Mouse (Mus musculus) midbrain, postnatal 0 days (tissue): ENCODE measurements around the gene Rmdn2. TPM values are rescaled to one million over a fixed set of nuclear protein-coding genes. Genes with fewer than 3 reads are reported as not detected.

Source experiments
- ATAC-seq: fragments of 200-750 bp; cut with Nextera tagmentation; 2 replicates; pipeline ENCODE4 v1.8.0; 2017; ENCODE audit warnings: moderate number of reproducible peaks, mild to moderate bottlenecking, moderate TSS enrichment, moderate library complexity; ENCODE audit not compliant: low FRiP score
- DNase-seq: peaks from one replicate; pipeline ENCODE4 v3.0.0-alpha.2; 2015; ENCODE audit warnings: low spot score
- H3K27ac ChIP-seq: fragments of 300-500 bp; sonication (generic); 2 replicates; pipeline ENCODE4 v1.5.1; 2014; ENCODE audit warnings: low read depth, mild to moderate bottlenecking, low read length, mixed read lengths
- H3K27me3 ChIP-seq: fragments of 300-500 bp; sonication (generic); 2 replicates; pipeline ENCODE4 v1.6.1; 2014; ENCODE audit warnings: low read length, control low read depth, mixed read lengths; ENCODE audit not compliant: insufficient read depth
- H3K36me3 ChIP-seq: fragments of 300-500 bp; sonication (generic); 2 replicates; pipeline ENCODE4 v1.6.1; 2014; ENCODE audit warnings: low read length, control low read depth, mixed read lengths; ENCODE audit not compliant: insufficient read depth
- H3K4me1 ChIP-seq: fragments of 300-500 bp; sonication (generic); 2 replicates; pipeline ENCODE4 v1.6.1; 2014; ENCODE audit warnings: mild to moderate bottlenecking, control low read depth, antibody characterized with exemption, low read length, mixed read lengths; ENCODE audit not compliant: insufficient read depth
- H3K4me2 ChIP-seq: fragments of 300-500 bp; sonication (generic); 2 replicates; pipeline ENCODE4 v1.6.1; 2014; ENCODE audit warnings: low read depth, mild to moderate bottlenecking, low read length, mixed read lengths; ENCODE audit not compliant: poor library complexity, severe bottlenecking
- H3K4me3 ChIP-seq: fragments of 300-500 bp; sonication (generic); 2 replicates; pipeline ENCODE4 v1.5.1; 2014; ENCODE audit warnings: low read depth, mild to moderate bottlenecking, low read length, moderate library complexity
- H3K9ac ChIP-seq: fragments of 300-500 bp; sonication (generic); replicated peaks from 2 replicates; pipeline ENCODE4 v1.6.1; 2014; ENCODE audit warnings: mild to moderate bottlenecking, low read length, moderate library complexity, mixed read lengths; ENCODE audit not compliant: poor library complexity, severe bottlenecking
- H3K9me3 ChIP-seq: fragments of 300-500 bp; sonication (generic); 2 replicates; pipeline ENCODE4 v1.6.1; 2016; ENCODE audit warnings: low read length, control low read depth
- CTCF ChIP-seq: IDR thresholded peaks from 2 replicates; pipeline ENCODE4 v1.5.1; 2016; ENCODE audit warnings: antibody characterized with exemption, mild to moderate bottlenecking
- WGBS: fragments of 180-500 bp; shearing (Covaris S2); extraction: QIAGEN DNeasy Blood & Tissue Kit; methylation state at CpG from one replicate; pipeline ENCODE4 v1.1.7; 2014; 5-methylcytosine and 5-hydroxymethylcytosine counted together
- polyA plus RNA-seq: library from polyadenylated mRNA; unstranded; fragments of >200 nt; fragmentation: Nextera tagmentation; extraction: Ambion mirVana; gene quantifications from 2 replicates; pipeline ENCODE4 v1.2.1, GENCODE M21; 2015
- total RNA-seq: library from RNA; depleted of rRNA; stranded (reverse); fragments of >200 nt; gene quantifications from 2 replicates; pipeline ENCODE4 v1.2.3, GENCODE M21; 2014; rRNA removed

The Rmdn2 gene
- 2.8 and 5.9 TPM in 2 replicates for total RNA-seq
- polyA plus RNA-seq = 9.3 and 10.7 TPM in 2 replicates

DNA sequence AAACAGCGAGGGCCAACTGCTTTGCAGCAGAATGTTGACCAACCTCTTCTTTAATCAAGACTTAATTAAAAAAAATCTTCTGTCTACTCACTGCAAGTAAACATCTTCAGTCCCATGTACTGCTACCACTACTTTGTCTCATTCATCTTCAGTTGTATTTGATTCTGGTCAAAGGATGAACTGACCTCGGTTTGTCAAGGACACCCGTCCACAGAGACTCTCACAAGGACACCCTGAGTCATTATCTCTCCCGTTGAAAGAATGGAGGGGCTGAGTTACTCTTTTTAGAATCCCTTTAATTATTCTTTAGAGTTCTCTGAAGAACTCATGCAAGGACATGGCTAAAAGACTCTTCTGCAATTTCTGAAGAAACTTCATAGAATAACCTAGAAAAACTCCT lies at the start of gene Rmdn2:
Gene Rmdn2, plus strand, starts transcription at position 319 of the 400 bp plus-strand sequence.
- H3K27me3 ChIP-seq = no peaks in the 10 kb centered on the region
- H3K9me3 ChIP-seq = no peaks in the 10 kb centered on the region
- H3K4me2 ChIP-seq = no peak within 1 kb of the TSS
- TF ChIP-seq CTCF = no peak
- no peaks in the 10 kb centered on the region for H3K36me3 ChIP-seq
- 84% methylated on average over 4 of the region's 4 CpGs for WGBS
- H3K4me1 ChIP-seq = 0 out of 2 replicates have a peak, but pooled peaks cover 3% of the 10 kb centered on the region
- no peak for ATAC-seq
- H3K27ac ChIP-seq = no peak within 1 kb of the TSS
- no peak for DNase-seq
- H3K4me3 ChIP-seq = no peak within 1 kb of the TSS
- no peak within 1 kb of the TSS for H3K9ac ChIP-seq

DNA sequence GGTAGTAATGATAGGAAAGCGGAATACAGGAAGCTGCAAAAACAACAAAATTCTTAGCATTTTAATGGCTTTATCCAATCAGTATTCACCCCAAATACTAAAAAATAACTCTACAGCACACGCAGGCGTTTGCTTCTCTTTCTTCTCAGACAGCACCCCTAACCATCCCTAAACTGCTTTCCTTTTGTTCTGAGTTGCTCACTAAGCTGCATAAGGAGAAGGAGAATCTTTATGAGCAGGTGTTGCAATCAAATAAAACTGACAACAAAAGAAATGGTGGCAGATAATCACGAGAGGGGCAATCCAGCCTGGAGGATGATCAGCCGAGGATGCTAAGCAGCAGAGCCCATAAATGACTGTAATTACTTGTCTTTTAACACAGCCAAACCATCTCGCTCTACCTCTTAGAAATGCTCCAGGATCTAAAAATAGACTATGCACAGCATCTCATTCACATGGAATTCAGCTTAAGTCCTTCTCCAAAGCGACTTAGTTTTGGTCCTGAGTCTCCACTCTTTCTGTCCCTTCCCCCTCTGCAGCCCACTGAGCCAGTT lies 48.5 kb upstream of the Rmdn2 start:
- Histone ChIP-seq H3K36me3 (no peaks in the 10 kb centered on the region), H3K9ac (no peak overlapping the region), H3K27me3 (no peaks in the 10 kb centered on the region), H3K4me2 (no peak overlapping the region), H3K4me1 (no peaks in the 10 kb centered on the region), H3K4me3 (no peak overlapping the region), H3K27ac (no peak overlapping the region), H3K9me3 (0 out of 2 replicates have a peak, but pooled peaks cover 5% of the 10 kb centered on the region)
- ATAC-seq (no peak), DNase-seq (no peak)
- TF ChIP-seq CTCF = no peak
- WGBS = 41% methylated on average over 7 of the region's 7 CpGs

DNA sequence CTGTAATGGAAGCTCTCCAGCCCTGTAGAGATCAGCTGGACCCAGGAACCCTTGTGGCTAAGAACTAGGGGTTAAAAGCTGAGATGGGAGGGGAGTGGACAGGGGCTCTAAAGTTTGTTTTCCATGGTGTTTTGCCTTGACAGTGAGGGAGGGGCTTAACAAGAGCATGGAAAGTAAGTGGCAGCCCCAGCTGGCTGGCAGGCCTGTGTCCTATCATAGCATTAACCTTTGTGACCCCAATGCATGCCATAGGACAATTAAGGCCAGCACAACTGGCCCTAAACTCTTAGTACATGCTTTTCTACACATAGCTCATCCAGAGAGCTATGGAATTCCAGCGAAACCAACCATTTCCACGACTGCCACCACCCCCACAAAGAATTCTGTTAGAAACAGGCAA lies 47.9 kb upstream of the Rmdn2 start:
- H3K36me3 ChIP-seq = no peaks in the 10 kb centered on the region
- H3K9ac ChIP-seq = no peak overlapping the region
- H3K4me2 ChIP-seq = no peak overlapping the region
- no peak for TF ChIP-seq CTCF
- no peak overlapping the region for H3K27ac ChIP-seq
- whole genome bisulfite sequencing = 81% methylated on average over 2 of the region's 2 CpGs
- ATAC-seq = no peak
- H3K27me3 ChIP-seq = no peaks in the 10 kb centered on the region
- 0 out of 2 replicates have a peak, but pooled peaks cover 5% of the 10 kb centered on the region for H3K9me3 ChIP-seq
- no peak overlapping the region for H3K4me3 ChIP-seq
- DNase-seq = no peak
- no peaks in the 10 kb centered on the region for H3K4me1 ChIP-seq

DNA sequence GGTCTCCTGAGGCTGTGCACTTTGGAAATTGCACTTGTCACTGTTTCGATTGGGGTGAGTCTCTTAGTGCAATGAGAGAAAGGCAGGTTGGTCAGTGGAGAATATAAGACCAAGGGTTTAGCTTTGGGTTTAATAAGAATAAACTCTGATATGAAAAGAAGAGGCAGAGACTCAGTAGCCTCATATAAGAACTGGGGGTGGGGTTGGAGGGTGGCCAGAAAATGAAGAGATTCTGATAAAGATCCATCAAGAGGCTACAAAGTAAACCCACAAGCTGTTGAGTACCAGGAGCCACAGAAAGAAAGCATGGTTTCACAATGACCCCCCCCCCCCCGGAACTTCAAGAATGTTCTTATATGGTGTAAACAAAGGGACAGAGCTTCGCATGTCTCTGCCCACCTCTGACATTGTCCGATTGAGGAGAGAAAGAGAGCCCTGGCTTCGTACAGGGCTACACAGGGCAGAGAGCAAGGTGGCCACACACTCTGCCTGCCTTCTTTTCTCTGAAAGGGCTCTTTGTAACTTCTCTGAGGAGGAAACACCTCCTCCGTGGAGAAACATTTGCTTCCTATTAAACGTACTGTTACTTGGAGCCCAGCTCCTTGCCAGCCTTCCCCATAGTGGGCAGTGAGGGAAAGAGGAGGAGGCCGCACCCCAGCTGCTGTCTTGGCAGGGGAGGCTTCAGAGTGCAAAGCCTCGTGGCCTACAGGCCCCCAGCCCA lies 46.3 kb upstream of the Rmdn2 start:
- 0 out of 2 replicates have a peak, but pooled peaks cover 3% of the 10 kb centered on the region for H3K9me3 ChIP-seq
- ATAC-seq (0 out of 2 replicates have a peak, but pooled peaks have one; percentile 58), DNase-seq (peak; percentile 56)
- no peak overlapping the region for H3K4me2 ChIP-seq
- no peaks in the 10 kb centered on the region for H3K27me3 ChIP-seq
- no peaks in the 10 kb centered on the region for H3K36me3 ChIP-seq
- no peak for TF ChIP-seq CTCF
- H3K9ac ChIP-seq = no peak overlapping the region
- H3K27ac ChIP-seq = no peak overlapping the region
- WGBS = 58% methylated on average over 9 of the region's 9 CpGs
- no peaks in the 10 kb centered on the region for H3K4me1 ChIP-seq
- H3K4me3 ChIP-seq = no peak overlapping the region

DNA sequence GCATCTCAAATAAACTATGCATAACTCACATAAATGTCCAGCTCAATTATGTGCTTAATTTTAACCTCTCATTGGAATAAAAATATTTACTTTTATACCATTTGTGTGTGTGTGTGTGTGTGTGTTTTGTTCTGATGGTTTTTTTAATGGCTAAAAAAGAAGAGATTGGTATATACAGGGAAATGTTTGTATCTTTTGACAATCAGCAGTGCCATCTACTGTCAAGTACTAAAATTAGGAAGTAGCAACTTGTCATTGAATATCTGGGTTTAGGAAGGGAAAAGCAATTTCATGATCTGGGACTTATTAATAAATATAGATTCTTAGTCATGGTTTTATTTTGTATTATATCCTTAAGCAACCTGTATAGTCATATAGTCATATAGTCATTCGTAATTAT lies 43.3 kb upstream of the Rmdn2 start:
- DNase-seq (peak; percentile 73), ATAC-seq (peak; percentile 47; the same call in 1 of the 2 replicates)
- H3K9me3 ChIP-seq = no peaks in the 10 kb centered on the region
- H3K4me1 ChIP-seq = no peaks in the 10 kb centered on the region
- TF ChIP-seq CTCF = peak; percentile 80
- H3K27ac ChIP-seq = no peak overlapping the region
- no peak overlapping the region for H3K4me2 ChIP-seq
- no peaks in the 10 kb centered on the region for H3K36me3 ChIP-seq
- no peak overlapping the region for H3K4me3 ChIP-seq
- 90% methylated on average over 1 of the region's 1 CpGs for WGBS
- H3K27me3 ChIP-seq = no peaks in the 10 kb centered on the region
- H3K9ac ChIP-seq = no peak overlapping the region

DNA sequence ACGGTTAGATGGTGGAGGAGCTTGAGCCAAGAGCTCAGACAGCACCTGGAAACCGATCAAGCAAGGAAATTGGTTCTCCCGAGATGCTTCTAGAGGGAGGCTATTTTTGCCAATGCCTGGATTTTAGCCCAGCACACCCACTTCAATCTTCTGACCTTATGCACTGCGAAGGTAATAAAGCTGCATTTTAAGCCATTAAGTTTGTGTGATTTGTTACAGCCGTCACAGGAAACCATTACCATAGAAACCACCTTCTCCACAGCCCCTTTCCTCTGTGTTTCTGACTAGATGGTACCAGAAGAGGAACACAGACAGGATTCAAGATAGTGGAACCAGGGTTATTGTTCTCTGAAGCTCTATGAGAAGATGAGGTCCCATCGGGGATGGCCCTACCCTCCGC lies 33.3 kb upstream of the Rmdn2 start:
- 81% methylated on average over 7 of the region's 7 CpGs for WGBS
- H3K27me3 ChIP-seq = no peaks in the 10 kb centered on the region
- DNase-seq (no peak), ATAC-seq (no peak)
- H3K4me3 ChIP-seq = no peak overlapping the region
- no peak overlapping the region for H3K9ac ChIP-seq
- H3K4me2 ChIP-seq = no peak overlapping the region
- no peaks in the 10 kb centered on the region for H3K36me3 ChIP-seq
- no peaks in the 10 kb centered on the region for H3K9me3 ChIP-seq
- H3K27ac ChIP-seq = no peak overlapping the region
- H3K4me1 ChIP-seq = no peaks in the 10 kb centered on the region
- TF ChIP-seq CTCF = no peak
